Mouse (Mus musculus) embryonic facial prominence, embryonic 15.5 days (tissue): ENCODE data around the gene Cep57l1. TPM values are rescaled to one million over a fixed set of nuclear protein-coding genes. Genes with fewer than 3 reads are reported as not detected.

Experiments
- ATAC-seq: fragments of 200-750 bp; cut with Nextera tagmentation; 2 replicates; pipeline ENCODE4 v1.8.0; 2017; ENCODE audit warnings: low read depth, moderate TSS enrichment; ENCODE audit not compliant: insufficient number of reproducible peaks, low FRiP score, low TSS enrichment
- H3K27ac ChIP-seq: fragments of 300-500 bp; sonication (generic); replicated peaks from 2 replicates; pipeline ENCODE4 v1.5.1; 2015; ENCODE audit warnings: mild to moderate bottlenecking, inconsistent platforms
- H3K27me3 ChIP-seq: fragments of 300-500 bp; sonication (generic); 2 replicates; pipeline ENCODE4 v1.6.1; 2015; ENCODE audit warnings: inconsistent platforms
- H3K36me3 ChIP-seq: fragments of 300-500 bp; sonication (generic); 2 replicates; pipeline ENCODE4 v1.6.1; 2015; ENCODE audit warnings: mild to moderate bottlenecking, inconsistent platforms
- H3K4me1 ChIP-seq: fragments of 300-500 bp; sonication (generic); 2 replicates; pipeline ENCODE4 v1.6.1; 2015; ENCODE audit warnings: inconsistent platforms
- H3K4me2 ChIP-seq: fragments of 300-500 bp; sonication (generic); replicated peaks from 2 replicates; pipeline ENCODE4 v1.6.1; 2015; ENCODE audit warnings: mild to moderate bottlenecking, inconsistent platforms
- H3K4me3 ChIP-seq: fragments of 300-500 bp; sonication (generic); replicated peaks from 2 replicates; pipeline ENCODE4 v1.5.1; 2015; ENCODE audit warnings: mild to moderate bottlenecking, inconsistent platforms
- H3K9ac ChIP-seq: fragments of 300-500 bp; sonication (generic); 2 replicates; pipeline ENCODE4 v1.6.1; 2015; ENCODE audit warnings: inconsistent platforms
- H3K9me3 ChIP-seq: fragments of 300-500 bp; sonication (generic); replicated peaks from 2 replicates; pipeline ENCODE4 v1.6.1; 2016; ENCODE audit warnings: inconsistent platforms
- WGBS: fragments of 180-500 bp; shearing (Covaris S2); methylation state at CpG from one replicate; pipeline ENCODE4 v1.1.7; 2015; 5-methylcytosine and 5-hydroxymethylcytosine counted together
- polyA plus RNA-seq: library from polyadenylated mRNA; unstranded; fragments of >200 nt; fragmentation: Nextera tagmentation; extraction: Ambion mirVana; gene quantifications from 2 replicates; pipeline ENCODE4 v1.2.1, GENCODE M21; 2015

Cep57l1 gene
- polyA plus RNA-seq, 1 experiment from 2014 or later = 23.9 TPM

DNA sequence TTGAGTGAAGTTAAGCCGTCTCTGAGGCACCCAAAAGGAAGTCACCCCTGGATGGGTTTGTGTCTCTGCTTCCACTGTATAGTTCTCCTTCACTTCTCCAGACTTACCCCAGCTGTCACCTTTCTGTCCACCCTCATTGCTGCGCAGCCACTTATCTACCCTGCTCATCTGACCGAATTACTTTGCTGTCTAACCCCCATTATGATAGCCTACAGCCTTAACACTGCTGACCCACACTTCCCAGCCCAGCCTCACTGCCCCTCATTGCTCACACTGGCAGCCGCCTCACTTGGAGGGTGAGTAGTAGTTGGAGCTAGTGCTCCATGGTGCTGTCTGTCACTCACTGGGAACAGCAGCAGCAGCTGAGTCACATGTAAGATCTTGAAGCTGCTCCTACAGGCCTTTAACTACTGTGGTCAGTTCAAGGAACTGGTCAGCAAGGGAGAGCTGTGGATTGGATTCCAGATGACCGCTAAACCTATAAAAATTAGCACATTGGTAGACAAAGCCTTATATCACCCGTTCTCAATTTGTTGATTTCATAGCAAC, 4.7 kb upstream of the Cep57l1 start:
- Histone ChIP-seq H3K4me1 (peaks cover 21% of the 10 kb centered on the region), H3K4me3 (no peak overlapping the region), H3K36me3 (no peaks in the 10 kb centered on the region), H3K27me3 (no peaks in the 10 kb centered on the region), H3K9ac (no peak overlapping the region), H3K9me3 (no peaks in the 10 kb centered on the region), H3K4me2 (no peak overlapping the region), H3K27ac (no peak overlapping the region)
- ATAC-seq = no peak
- 87% methylated on average over 6 of the region's 6 CpGs for WGBS

DNA sequence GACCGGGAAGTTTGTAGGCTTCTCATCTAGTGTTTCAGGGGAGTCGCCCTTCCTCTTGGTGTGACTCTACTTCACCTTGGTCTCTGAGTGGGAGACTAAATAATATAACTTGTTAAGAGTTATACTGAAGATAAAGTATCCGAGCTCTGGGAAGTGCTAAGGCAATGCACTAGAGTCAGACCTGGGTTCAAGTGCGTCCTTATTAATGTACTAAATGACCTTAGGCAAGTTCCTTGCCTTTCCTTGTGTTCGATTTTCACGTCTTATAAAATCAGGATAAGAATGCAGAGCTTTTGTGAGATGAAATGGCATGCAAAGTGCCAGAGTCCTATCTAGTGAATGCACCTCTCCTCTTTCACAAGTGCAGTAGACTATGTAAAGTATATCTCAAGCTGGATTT, 2.9 kb upstream of the Cep57l1 start:
- no peak for ATAC-seq
- H3K4me1 ChIP-seq = peaks cover 21% of the 10 kb centered on the region
- H3K9ac ChIP-seq = no peak overlapping the region
- WGBS = 61% methylated on average over 6 of the region's 6 CpGs
- peak overlapping the region; percentile 16 for H3K4me3 ChIP-seq
- H3K27ac ChIP-seq = no peak overlapping the region
- H3K9me3 ChIP-seq = no peaks in the 10 kb centered on the region
- H3K27me3 ChIP-seq = no peaks in the 10 kb centered on the region
- peak overlapping the region; percentile 78 for H3K4me2 ChIP-seq
- no peaks in the 10 kb centered on the region for H3K36me3 ChIP-seq

DNA sequence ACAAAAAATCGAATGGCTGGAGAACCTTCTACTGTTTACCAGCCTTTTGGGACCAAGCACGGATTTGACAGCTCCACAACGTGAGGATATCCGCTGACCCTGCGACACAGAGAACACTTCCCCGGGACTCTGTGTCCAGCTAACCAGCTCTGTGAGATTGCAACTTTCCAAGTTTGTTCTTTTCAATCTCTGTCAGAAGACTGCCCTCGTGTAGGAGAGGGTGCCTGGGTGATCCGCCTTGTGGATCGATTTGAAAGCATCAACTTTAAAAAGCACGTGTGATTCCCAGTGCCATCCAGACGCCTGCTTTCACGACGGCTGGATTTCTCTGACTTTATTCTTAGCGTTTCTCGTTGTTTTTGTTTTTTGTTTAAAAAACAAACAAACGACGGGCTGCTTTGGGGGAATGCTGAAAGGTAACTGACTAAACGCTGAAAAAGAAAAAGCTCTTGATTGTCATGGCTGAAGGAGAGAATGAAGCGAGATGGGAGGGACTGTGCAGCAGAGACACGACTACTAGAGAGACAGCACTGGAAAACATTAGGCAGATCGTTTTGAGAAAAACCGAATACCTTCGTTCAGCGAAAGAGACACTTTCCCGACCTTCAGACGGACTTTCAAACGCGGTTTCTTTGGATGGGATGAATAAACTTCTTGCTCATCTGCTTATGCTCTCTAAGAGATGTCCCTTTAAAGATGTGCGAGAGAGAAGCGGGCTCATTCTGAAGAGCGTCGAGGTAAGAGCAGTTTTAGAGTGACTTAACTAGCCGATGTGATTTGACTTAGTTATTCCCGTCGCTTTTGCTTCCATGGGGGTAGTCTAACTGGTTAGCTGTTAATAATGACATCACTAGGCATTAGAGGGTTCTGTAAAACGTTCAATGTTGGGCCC, 1.1 kb upstream of the Cep57l1 start:
- H3K4me3 ChIP-seq = peak overlapping the region; percentile 75
- peaks cover 21% of the 10 kb centered on the region for H3K4me1 ChIP-seq
- H3K27ac ChIP-seq = peak overlapping the region; percentile 98
- H3K9me3 ChIP-seq = no peaks in the 10 kb centered on the region
- no peak for ATAC-seq
- H3K27me3 ChIP-seq = no peaks in the 10 kb centered on the region
- H3K9ac ChIP-seq = peak overlapping the region; percentile 66
- WGBS = under 1% methylated on average over 36 of the region's 36 CpGs
- no peaks in the 10 kb centered on the region for H3K36me3 ChIP-seq
- peak overlapping the region; percentile 78 for H3K4me2 ChIP-seq

DNA sequence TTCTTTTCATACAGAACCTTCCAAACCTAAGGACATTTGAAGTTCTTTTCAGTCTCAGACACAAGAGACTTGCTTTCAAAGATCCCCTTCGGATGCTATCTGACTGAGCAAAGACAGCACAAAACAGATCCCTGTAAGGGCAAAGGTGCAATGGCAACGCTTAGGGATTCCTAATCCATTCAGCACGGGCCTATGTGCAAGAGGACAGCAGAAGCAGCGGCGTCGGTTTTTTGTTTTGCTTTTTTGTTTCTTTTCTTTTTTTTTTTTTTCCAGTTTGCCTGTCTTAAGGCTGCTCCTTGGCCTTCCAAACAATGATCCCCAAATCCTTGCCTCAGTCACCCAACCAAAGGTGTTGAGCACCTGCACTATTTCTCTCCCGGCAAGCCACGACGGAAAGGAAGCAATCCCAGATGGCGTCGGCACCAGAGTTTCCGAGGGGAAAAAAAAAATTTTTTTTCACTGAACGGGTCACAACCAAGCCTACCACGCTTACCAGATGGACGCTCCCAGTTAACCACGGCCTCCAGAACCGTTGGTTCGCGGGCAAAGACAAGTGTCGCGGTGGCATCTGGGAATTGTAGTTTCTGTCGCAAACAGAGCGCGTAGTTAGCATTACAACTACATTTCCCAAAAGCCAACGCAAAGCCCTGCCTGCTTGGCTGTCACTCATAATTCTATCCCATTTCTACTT, 446 bp downstream of the Cep57l1 start:
- H3K27ac ChIP-seq = peak overlapping the region; percentile 98
- 3% methylated on average over 25 of the region's 25 CpGs for WGBS

DNA sequence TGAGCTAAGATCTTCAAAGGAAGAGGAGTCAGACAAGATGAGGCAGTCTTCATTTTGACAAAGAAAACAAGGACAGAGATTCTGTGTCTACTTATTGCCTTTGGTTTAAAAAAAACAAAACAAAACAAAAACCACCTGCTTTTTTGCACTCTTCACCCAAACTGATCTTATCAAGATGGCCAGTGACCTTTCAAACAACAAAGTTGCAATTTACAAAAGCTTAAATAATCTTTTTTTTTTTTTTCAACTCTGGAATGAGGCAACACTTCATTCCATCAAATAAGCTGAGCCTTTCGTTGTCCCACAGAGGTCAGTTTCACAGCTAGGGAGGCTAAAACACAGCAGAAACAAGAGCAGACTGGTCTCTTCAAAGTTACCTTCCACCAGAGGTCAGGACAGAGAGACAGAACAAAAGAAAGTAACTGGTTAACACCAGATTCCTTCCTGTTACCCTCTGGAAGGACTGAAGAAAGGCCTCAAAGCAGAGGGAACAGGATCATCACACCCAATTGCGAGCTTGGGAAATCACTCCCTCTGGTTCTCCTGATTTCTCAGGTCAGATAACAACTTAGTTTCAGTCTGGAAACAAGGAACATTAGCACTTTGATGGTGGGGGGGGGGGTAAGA, 3.8 kb downstream of the Cep57l1 start:
- no peak for ATAC-seq
- Histone ChIP-seq H3K4me3 (no peak overlapping the region), H3K9ac (no peak overlapping the region), H3K36me3 (peaks cover 19% of the 10 kb centered on the region), H3K27ac (no peak overlapping the region), H3K9me3 (0 out of 2 replicates have a peak, but pooled peaks cover 5% of the 10 kb centered on the region), H3K4me2 (no peak overlapping the region), H3K27me3 (no peaks in the 10 kb centered on the region), H3K4me1 (no peaks in the 10 kb centered on the region)
- WGBS = 71% methylated on average over 2 of the region's 2 CpGs

More for the DNA sequence above, 446 bp downstream of the Cep57l1 start:
- Histone ChIP-seq H3K9me3 (no peaks in the 10 kb centered on the region), H3K36me3 (no peaks in the 10 kb centered on the region), H3K9ac (peak overlapping the region; percentile 66), H3K4me1 (peaks cover 18% of the 10 kb centered on the region), H3K4me2 (peak overlapping the region; percentile 78), H3K27me3 (no peaks in the 10 kb centered on the region), H3K4me3 (peak overlapping the region; percentile 75)
- peak; percentile 82 for ATAC-seq

DNA sequence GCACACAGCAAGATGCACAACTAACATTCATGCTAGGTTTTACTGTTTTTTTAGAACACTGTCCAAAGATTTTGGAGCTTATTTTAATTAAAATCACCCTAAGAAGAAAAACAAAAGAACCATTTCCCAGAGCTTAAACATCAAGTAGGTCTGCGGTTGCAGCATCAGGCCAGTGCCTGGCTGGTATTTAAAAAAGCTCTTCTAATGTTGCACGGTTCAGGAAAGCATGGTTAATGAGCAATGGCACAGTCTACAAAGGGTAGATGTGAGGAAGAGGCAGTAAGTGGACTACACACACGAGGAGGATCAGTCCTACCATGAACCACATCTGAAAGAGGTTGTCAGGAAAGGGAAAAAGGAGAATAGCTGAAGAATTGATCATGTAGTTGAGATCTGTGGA, 5.0 kb downstream of the Cep57l1 start:
- Histone ChIP-seq H3K27me3 (no peaks in the 10 kb centered on the region), H3K27ac (no peak overlapping the region), H3K9me3 (0 out of 2 replicates have a peak, but pooled peaks cover 5% of the 10 kb centered on the region), H3K9ac (no peak overlapping the region), H3K4me2 (no peak overlapping the region), H3K36me3 (peaks cover 30% of the 10 kb centered on the region), H3K4me3 (no peak overlapping the region), H3K4me1 (no peaks in the 10 kb centered on the region)
- ATAC-seq = no peak
- WGBS = 86% methylated on average over 3 of the region's 3 CpGs

GRCm38 (mm10) chr10:41803467-41803866, 6.2 kb downstream of the Cep57l1 start:
- WGBS = 95% methylated on average over 8 of the region's 8 CpGs

DNA sequence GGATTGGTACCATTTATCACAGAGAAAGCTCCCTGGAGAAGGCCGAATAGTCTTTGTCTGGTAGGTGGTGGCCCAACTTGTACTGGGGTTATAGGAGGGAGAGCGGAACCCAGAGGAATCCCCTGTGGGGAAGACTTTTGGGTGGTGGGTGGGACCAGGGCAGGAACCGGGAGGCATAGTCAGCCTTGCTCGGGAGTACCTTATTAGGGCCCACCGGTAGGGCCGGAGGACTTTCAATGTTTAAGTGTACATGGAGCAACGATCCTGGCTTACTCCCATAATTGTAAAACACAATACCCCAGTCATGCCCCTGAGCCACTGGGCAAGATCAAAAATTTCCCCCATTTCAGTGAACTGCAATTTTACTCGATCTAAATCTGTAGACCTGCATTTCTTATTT, 12.4 kb downstream of the Cep57l1 start:
- Histone ChIP-seq H3K4me1 (no peaks in the 10 kb centered on the region), H3K4me2 (no peak overlapping the region), H3K27me3 (no peaks in the 10 kb centered on the region), H3K9ac (no peak overlapping the region), H3K9me3 (peaks cover 3% of the 10 kb centered on the region; the same call in 1 of the 2 replicates), H3K4me3 (no peak overlapping the region), H3K36me3 (peaks cover 52% of the 10 kb centered on the region), H3K27ac (no peak overlapping the region)
- ATAC-seq = no peak
- WGBS = 93% methylated on average over 8 of the region's 8 CpGs

More at GRCm38 (mm10) chr10:41803467-41803866, 6.2 kb downstream of the Cep57l1 start:
- no peak for ATAC-seq
- Histone ChIP-seq H3K27ac (no peak overlapping the region), H3K9me3 (peaks cover 5% of the 10 kb centered on the region; the same call in 1 of the 2 replicates), H3K4me3 (no peak overlapping the region), H3K27me3 (no peaks in the 10 kb centered on the region), H3K9ac (no peak overlapping the region), H3K4me2 (no peak overlapping the region), H3K4me1 (no peaks in the 10 kb centered on the region), H3K36me3 (peaks cover 38% of the 10 kb centered on the region)

DNA sequence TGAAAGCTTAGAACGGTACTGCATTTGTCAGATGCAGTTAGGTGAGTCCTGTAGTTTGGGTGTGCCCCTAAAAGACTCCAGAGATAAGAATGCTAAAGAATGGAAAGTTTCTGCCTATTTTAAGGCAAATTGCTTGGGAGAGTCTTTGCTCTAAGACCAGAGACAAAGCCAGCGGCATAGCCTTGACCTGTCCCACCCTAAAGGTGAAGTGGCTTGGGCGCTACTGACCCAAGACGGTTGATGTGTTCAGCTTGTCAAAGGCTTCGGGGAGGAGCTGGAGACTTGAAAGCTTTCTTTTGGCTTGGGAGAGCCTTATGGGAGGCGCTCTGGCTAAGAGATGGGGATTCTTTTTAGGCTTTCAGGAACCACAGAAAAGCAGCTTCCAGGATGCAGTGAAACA, 17.3 kb downstream of the Cep57l1 start:
- Histone ChIP-seq H3K27me3 (no peaks in the 10 kb centered on the region), H3K4me1 (no peaks in the 10 kb centered on the region), H3K36me3 (peaks cover 8% of the 10 kb centered on the region), H3K9ac (no peak overlapping the region), H3K27ac (no peak overlapping the region), H3K4me3 (no peak overlapping the region), H3K9me3 (0 out of 2 replicates have a peak, but pooled peaks cover 1% of the 10 kb centered on the region), H3K4me2 (no peak overlapping the region)
- no peak for ATAC-seq
- WGBS = 94% methylated on average over 6 of the region's 6 CpGs

- Histone ChIP-seq H3K27ac (no peak overlapping the region), H3K36me3 (no peaks in the 10 kb centered on the region), H3K9me3 (no peaks in the 10 kb centered on the region), H3K4me2 (no peak overlapping the region), H3K4me3 (no peak overlapping the region), H3K4me1 (no peaks in the 10 kb centered on the region), H3K9ac (no peak overlapping the region), H3K27me3 (no peaks in the 10 kb centered on the region)
- ATAC-seq = no peak
- WGBS = 87% methylated on average over 6 of the region's 6 CpGs
These were observed 42.4 kb downstream of the Cep57l1 start for GRCm38 (mm10) chr10:41767254-41767653.

GRCm38 (mm10) chr10:41766280-41766679, 43.4 kb downstream of the Cep57l1 start:
- 56% methylated on average over 4 of the region's 4 CpGs for WGBS
- no peaks in the 10 kb centered on the region for H3K9me3 ChIP-seq
- no peak overlapping the region for H3K4me3 ChIP-seq
- H3K9ac ChIP-seq = no peak overlapping the region
- no peak for ATAC-seq
- no peaks in the 10 kb centered on the region for H3K4me1 ChIP-seq
- H3K36me3 ChIP-seq = no peaks in the 10 kb centered on the region
- no peak overlapping the region for H3K27ac ChIP-seq
- H3K4me2 ChIP-seq = no peak overlapping the region
- no peaks in the 10 kb centered on the region for H3K27me3 ChIP-seq
